Mouse (Mus musculus): ENCODE data around the gene Zdhhc17. TPM values are rescaled to one million over a fixed set of nuclear protein-coding genes. Genes with fewer than 3 reads are reported as not detected.

Zdhhc17 gene
- polyA plus RNA-seq, 1 experiment = 27.8 TPM

DNA sequence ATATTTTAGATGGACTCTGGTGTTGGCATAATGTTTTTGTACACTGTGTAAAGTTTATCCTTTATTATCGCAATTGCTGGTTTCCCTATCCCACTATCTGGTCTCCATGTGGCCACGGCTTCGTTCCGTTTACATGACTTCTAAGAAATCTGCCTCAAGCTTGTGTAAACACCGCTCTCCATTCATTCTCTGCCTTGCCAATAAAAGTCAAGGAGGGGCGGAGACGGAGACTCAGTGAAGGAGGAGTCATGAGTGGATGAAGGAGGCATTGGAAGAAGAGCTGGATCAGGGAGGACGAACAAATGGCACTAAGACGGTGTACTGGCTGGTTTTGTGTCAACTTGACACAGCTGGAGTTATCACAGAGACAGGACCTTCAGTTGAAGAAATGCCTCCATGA, 37.9 kb downstream of the Zdhhc17 start:
- Histone ChIP-seq H3K4me1 (ENCODE audit: control insufficient read depth, insufficient read depth, low read length) (no peaks in the 10 kb centered on the region), H3K4me3 (replicated peaks; ENCODE audit: extremely low read depth, low read depth, low read length) (no peak overlapping the region)
- DNase-seq = peak; percentile 23
- WGBS = 25% methylated on average over 9 of the region's 9 CpGs
- TF ChIP-seq CTCF (IDR thresholded peaks at IDR 0.05; ENCODE audit: insufficient read depth, low read length) (no peak), POLR2A (IDR thresholded peaks at IDR 0.05; ENCODE audit: borderline replicate concordance, extremely low read depth, low read depth, low read length) (no peak)

GRCm38 (mm10) chr10:110971483-110971882, 38.5 kb downstream of the Zdhhc17 start:
- Histone ChIP-seq H3K4me1 (ENCODE audit: control insufficient read depth, insufficient read depth, low read length) (no peaks in the 10 kb centered on the region), H3K4me3 (replicated peaks; ENCODE audit: extremely low read depth, low read depth, low read length) (no peak overlapping the region)
- TF ChIP-seq POLR2A (IDR thresholded peaks at IDR 0.05; ENCODE audit: borderline replicate concordance, extremely low read depth, low read depth, low read length) = no peak
- TF ChIP-seq CTCF (IDR thresholded peaks at IDR 0.05; ENCODE audit: insufficient read depth, low read length) = no peak
- 77% methylated on average over 6 of the region's 6 CpGs for WGBS
- DNase-seq = no peak

GRCm38 (mm10) chr10:110971044-110971443, 38.9 kb downstream of the Zdhhc17 start:
- no peak for DNase-seq
- TF ChIP-seq POLR2A (IDR thresholded peaks at IDR 0.05; ENCODE audit: borderline replicate concordance, extremely low read depth, low read depth, low read length) = no peak
- TF ChIP-seq CTCF (IDR thresholded peaks at IDR 0.05; ENCODE audit: insufficient read depth, low read length) = no peak
- H3K4me3 ChIP-seq (replicated peaks; ENCODE audit: extremely low read depth, low read depth, low read length) = no peak overlapping the region
- H3K4me1 ChIP-seq (ENCODE audit: control insufficient read depth, insufficient read depth, low read length) = no peaks in the 10 kb centered on the region
- WGBS = 48% methylated on average over 3 of the region's 3 CpGs

GRCm38 (mm10) chr10:110962172-110962571, 47.8 kb downstream of the Zdhhc17 start:
- peak; percentile 31; the same call in 1 of the 2 replicates for TF ChIP-seq CTCF (IDR thresholded peaks at IDR 0.05; ENCODE audit: insufficient read depth, low read length)
- TF ChIP-seq POLR2A (IDR thresholded peaks at IDR 0.05; ENCODE audit: borderline replicate concordance, extremely low read depth, low read depth, low read length) = no peak
- WGBS = 17% methylated on average over 1 of the region's 1 CpGs
- H3K4me3 ChIP-seq (replicated peaks; ENCODE audit: extremely low read depth, low read depth, low read length) = no peak overlapping the region
- DNase-seq = no peak
- no peaks in the 10 kb centered on the region for H3K4me1 ChIP-seq (ENCODE audit: control insufficient read depth, insufficient read depth, low read length)

GRCm38 (mm10) chr10:110960841-110961240, 49.1 kb downstream of the Zdhhc17 start:
- WGBS = 79% methylated on average over 6 of the region's 6 CpGs
- no peak for DNase-seq
- TF ChIP-seq CTCF (IDR thresholded peaks at IDR 0.05; ENCODE audit: insufficient read depth, low read length) = no peak
- TF ChIP-seq POLR2A (IDR thresholded peaks at IDR 0.05; ENCODE audit: borderline replicate concordance, extremely low read depth, low read depth, low read length) = no peak
- no peaks in the 10 kb centered on the region for H3K4me1 ChIP-seq (ENCODE audit: control insufficient read depth, insufficient read depth, low read length)
- no peak overlapping the region for H3K4me3 ChIP-seq (replicated peaks; ENCODE audit: extremely low read depth, low read depth, low read length)

DNA sequence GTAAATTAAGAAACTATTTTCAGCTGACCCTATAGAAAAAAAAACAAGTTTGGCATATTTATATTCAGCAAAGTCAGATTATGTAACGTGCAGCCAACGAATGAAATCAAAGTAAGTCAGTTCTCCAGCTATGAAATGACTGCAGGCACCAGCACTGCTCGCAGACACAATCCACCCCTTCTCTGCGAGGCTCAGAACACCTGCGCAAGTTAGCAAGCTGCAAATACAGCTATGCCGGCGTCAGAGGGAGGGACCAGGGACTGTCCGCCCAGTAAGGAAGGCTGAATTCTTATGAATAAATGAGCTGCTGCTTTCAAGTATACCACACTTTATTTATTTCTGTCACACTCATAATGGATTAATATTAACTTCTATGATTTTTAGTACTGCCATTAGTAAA, 50.2 kb downstream of the Zdhhc17 start:
- TF ChIP-seq POLR2A (IDR thresholded peaks at IDR 0.05; ENCODE audit: borderline replicate concordance, extremely low read depth, low read depth, low read length) (no peak), CTCF (IDR thresholded peaks at IDR 0.05; ENCODE audit: insufficient read depth, low read length) (no peak)
- 92% methylated on average over 8 of the region's 8 CpGs for WGBS
- H3K4me3 ChIP-seq (replicated peaks; ENCODE audit: extremely low read depth, low read depth, low read length) = no peak overlapping the region
- no peak for DNase-seq
- no peaks in the 10 kb centered on the region for H3K4me1 ChIP-seq (ENCODE audit: control insufficient read depth, insufficient read depth, low read length)

DNA sequence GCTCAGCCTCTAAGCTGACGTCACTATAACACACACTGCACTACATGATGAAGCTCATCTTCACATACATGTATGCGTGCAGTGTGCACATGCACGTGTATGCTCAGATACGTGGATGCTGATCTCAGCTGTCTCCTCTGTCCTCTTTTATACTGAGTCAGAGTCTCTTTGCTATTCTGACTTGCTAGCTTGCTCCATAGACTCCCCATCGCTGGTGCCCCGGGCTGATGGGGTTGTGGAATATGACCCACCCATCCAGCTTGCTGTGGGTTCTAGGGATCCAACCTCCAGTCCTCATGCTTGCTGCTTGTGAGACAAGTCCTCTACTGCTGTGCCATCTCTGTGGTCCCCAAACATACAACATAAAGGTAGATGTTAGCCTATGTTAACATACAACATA, 51.1 kb downstream of the Zdhhc17 start:
- 88% methylated on average over 6 of the region's 6 CpGs for WGBS
- no peak for DNase-seq
- Histone ChIP-seq H3K4me1 (ENCODE audit: control insufficient read depth, insufficient read depth, low read length) (no peaks in the 10 kb centered on the region), H3K4me3 (replicated peaks; ENCODE audit: extremely low read depth, low read depth, low read length) (no peak overlapping the region)
- TF ChIP-seq POLR2A (IDR thresholded peaks at IDR 0.05; ENCODE audit: borderline replicate concordance, extremely low read depth, low read depth, low read length) (no peak), CTCF (IDR thresholded peaks at IDR 0.05; ENCODE audit: insufficient read depth, low read length) (no peak)

- no peaks in the 10 kb centered on the region for H3K4me1 ChIP-seq (ENCODE audit: control insufficient read depth, insufficient read depth, low read length)
- TF ChIP-seq CTCF (IDR thresholded peaks at IDR 0.05; ENCODE audit: insufficient read depth, low read length) (no peak), POLR2A (IDR thresholded peaks at IDR 0.05; ENCODE audit: borderline replicate concordance, extremely low read depth, low read depth, low read length) (no peak)
- no peak overlapping the region for H3K4me3 ChIP-seq (replicated peaks; ENCODE audit: extremely low read depth, low read depth, low read length)
- DNase-seq = peak; percentile 32
- WGBS = 41% methylated on average over 9 of the region's 9 CpGs
Measured at GRCm38 (mm10) chr10:110952937-110953451, 56.9 kb downstream of the Zdhhc17 start.

- TF ChIP-seq CTCF (IDR thresholded peaks at IDR 0.05; ENCODE audit: insufficient read depth, low read length) = no peak
- TF ChIP-seq POLR2A (IDR thresholded peaks at IDR 0.05; ENCODE audit: borderline replicate concordance, extremely low read depth, low read depth, low read length) = no peak
- DNase-seq = no peak
- 71% methylated on average over 8 of the region's 8 CpGs for WGBS
- Histone ChIP-seq H3K4me1 (ENCODE audit: control insufficient read depth, insufficient read depth, low read length) (no peaks in the 10 kb centered on the region), H3K4me3 (replicated peaks; ENCODE audit: extremely low read depth, low read depth, low read length) (no peak overlapping the region)
Measured at GRCm38 (mm10) chr10:110952271-110952670, 57.7 kb downstream of the Zdhhc17 start.

DNA sequence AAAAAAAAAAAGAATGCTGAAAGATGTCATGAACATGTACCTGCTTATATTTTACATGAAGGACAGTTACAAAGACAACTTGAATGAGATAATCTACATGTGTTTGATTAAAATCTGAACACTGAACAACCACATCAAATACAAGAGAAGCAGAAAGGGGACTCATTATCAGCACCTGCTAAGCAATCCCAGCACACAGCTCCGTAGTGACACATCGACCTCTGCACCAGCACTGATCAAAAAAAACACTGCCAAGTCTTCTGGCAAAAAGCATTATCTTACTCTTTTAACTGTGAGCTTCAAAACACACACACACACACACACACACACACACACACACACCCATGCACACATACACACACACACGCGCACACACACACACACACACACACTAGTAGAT, 58.2 kb downstream of the Zdhhc17 start:
- no peak for DNase-seq
- no peak for TF ChIP-seq CTCF (IDR thresholded peaks at IDR 0.05; ENCODE audit: insufficient read depth, low read length)
- WGBS = 71% methylated on average over 4 of the region's 4 CpGs

More for the DNA sequence above, 58.2 kb downstream of the Zdhhc17 start:
- Histone ChIP-seq H3K4me1 (ENCODE audit: control insufficient read depth, insufficient read depth, low read length) (no peaks in the 10 kb centered on the region), H3K4me3 (replicated peaks; ENCODE audit: extremely low read depth, low read depth, low read length) (no peak overlapping the region)

All from lung, adult 2 months (tissue).